Mouse (Mus musculus): ENCODE measurements around the gene Myh11.
A peak's percentile ranks its signal among the peaks of the same experiment; 100 is the strongest.

Gene Myh11

GRCm38 (mm10) chr16:14265203-14265920 is 25.8 kb downstream of the Myh11 start:
- DNase-seq, result no peak

- DNase-seq, result no peak
Measured at GRCm38 (mm10) chr16:14264504-14264903, 26.7 kb downstream of the Myh11 start.

- no peak for DNase-seq
Measured at GRCm38 (mm10) chr16:14263241-14263640, 27.9 kb downstream of the Myh11 start.

GRCm38 (mm10) chr16:14262410-14262809 is 28.8 kb downstream of the Myh11 start:
- DNase-seq, result no peak

GRCm38 (mm10) chr16:14258856-14259255 is 32.3 kb downstream of the Myh11 start:
- DNase-seq, result peak; percentile 98

- DNase-seq, result peak; percentile 93
Measured at GRCm38 (mm10) chr16:14253586-14253985, 37.6 kb downstream of the Myh11 start.

GRCm38 (mm10) chr16:14252877-14253276 is 38.3 kb downstream of the Myh11 start:
- no peak for DNase-seq

GRCm38 (mm10) chr16:14249913-14250312 is 41.3 kb downstream of the Myh11 start:
- DNase-seq, result peak; percentile 93

GRCm38 (mm10) chr16:14242553-14242952 is 48.6 kb downstream of the Myh11 start:
- DNase-seq, result no peak

- no peak for DNase-seq
Measured at GRCm38 (mm10) chr16:14242059-14242458, 49.1 kb downstream of the Myh11 start.

GRCm38 (mm10) chr16:14237100-14237723 is 54.0 kb downstream of the Myh11 start:
- peak; percentile 93 for DNase-seq

- DNase-seq, result no peak
Measured at GRCm38 (mm10) chr16:14215156-14215555, 76.0 kb downstream of the Myh11 start.

- no peak for DNase-seq
Measured at GRCm38 (mm10) chr16:14198798-14199197, 92.4 kb downstream of the Myh11 start.

GRCm38 (mm10) chr16:14195427-14195826 is 95.7 kb downstream of the Myh11 start:
- DNase-seq, result peak; percentile 92

GRCm38 (mm10) chr16:14194164-14194950 is 96.8 kb downstream of the Myh11 start:
- peak; percentile 92 for DNase-seq

- DNase-seq, result no peak
Measured at GRCm38 (mm10) chr16:14185516-14185915, 105.7 kb downstream of the Myh11 start.

- DNase-seq, result no peak
Measured at GRCm38 (mm10) chr16:14183856-14184255, 107.3 kb downstream of the Myh11 start.

GRCm38 (mm10) chr16:14182360-14182759 is 108.8 kb downstream of the Myh11 start:
- no peak for DNase-seq

- DNase-seq, result no peak
Measured at GRCm38 (mm10) chr16:14180163-14180733, 110.9 kb downstream of the Myh11 start.

- no peak for DNase-seq
Measured at GRCm38 (mm10) chr16:14178041-14178440, 113.1 kb downstream of the Myh11 start.

- DNase-seq, result no peak
Measured at GRCm38 (mm10) chr16:14169706-14170105, 121.5 kb downstream of the Myh11 start.

- peak; percentile 89 for DNase-seq
Measured at GRCm38 (mm10) chr16:14166490-14166889, 124.7 kb downstream of the Myh11 start.

GRCm38 (mm10) chr16:14163731-14164130 is 127.4 kb downstream of the Myh11 start:
- no peak for DNase-seq
